Mouse (Mus musculus): ENCODE data around the gene Sprr2a3.
"Not testable (repeated sequence)": the region's sequence is repeated elsewhere in the genome, so short reads cannot be mapped to it uniquely, and the experiment has no call there.

GRCm38 (mm10) chr3:92285101-92285500, at the start of gene Sprr2a3:
- not testable (repeated sequence) for TF ChIP-seq ZNF384 (IDR thresholded peaks at IDR 0.05; ENCODE audit: low read depth, low read length); ZC3H11A (IDR thresholded peaks at IDR 0.05; ENCODE audit: borderline replicate concordance, low read depth, low read length)
